12 mouse cellular contexts compared by ENCODE assay signal in the genomic region with DNA sequence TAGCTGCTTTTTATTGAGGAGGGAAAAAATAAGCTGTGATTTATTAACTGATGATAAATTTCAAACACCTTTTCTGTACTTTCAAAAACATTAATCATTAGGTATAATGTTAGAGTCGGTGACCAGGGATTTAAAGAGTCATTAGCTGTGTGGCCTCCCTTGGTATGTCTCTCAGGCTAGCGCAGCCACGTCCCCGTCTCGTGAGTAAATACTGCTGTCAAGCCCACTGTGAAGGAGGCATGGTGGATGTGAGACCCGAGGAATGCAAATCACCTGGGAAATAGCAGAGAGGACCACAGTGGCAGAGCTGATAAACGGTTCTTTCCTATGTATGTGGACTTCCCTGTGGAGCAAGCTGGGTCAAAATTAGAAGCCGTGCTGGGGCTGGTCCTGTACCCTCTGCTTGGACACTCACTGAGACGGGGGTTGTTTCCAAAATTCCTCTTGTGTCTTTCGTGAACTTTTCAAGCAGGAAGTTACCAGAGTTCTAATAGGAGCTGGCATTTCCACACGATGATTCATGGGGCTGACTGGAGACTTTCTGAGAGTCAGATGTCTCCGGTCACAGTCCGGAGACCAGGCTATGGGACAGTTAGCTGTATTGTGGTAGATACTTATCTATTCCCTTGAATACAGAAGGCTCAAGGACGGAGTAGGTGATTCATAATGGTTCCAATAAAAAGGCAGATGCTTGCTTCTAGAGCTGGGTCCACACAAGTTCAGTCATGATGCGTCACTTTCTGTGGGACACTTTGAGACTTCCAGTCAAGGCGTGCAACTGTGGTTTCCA.
A peak's percentile ranks its signal among the peaks of the same experiment; 100 is the strongest.
DNase-seq lines count a peak whose midpoint lies in the region; ATAC-seq and TF ChIP-seq lines count a peak whose summit lies in the region.
"Had no signal": no experiment of that assay in that cellular context is flagged by ENCODE, and none has a peak within 500 bp of the region (broad histone marks: within the 10 kb centered on the region; RNA-seq: fewer than 3 reads in every experiment).

No protein-coding gene starts in this region.

- no peaks in the 10 kb centered on the region for H3K9me3 ChIP-seq in liver, embryonic 15.5 days (replicated peaks)
- H3K9me3 ChIP-seq: embryonic facial prominence, embryonic 12.5 days; lung, embryonic 15.5 days had no signal

- no peak for ATAC-seq in liver, embryonic 15.5 days (ENCODE audit: insufficient read depth)
- no peak for ATAC-seq in cerebellum, adult (ENCODE audit: insufficient number of reproducible peaks, low FRiP score, low TSS enrichment)

- DNase-seq in layer of hippocampus, adult 2 months (ENCODE audit: low spot score in 2 of 2) = no peak
- DNase-seq in layer of hippocampus, adult 11-12 months (ENCODE audit: low spot score) = no peak
- peak; percentile 59 for DNase-seq in MN1 (ENCODE audit: low spot score)
- no peak for DNase-seq in retina, embryonic 14.5 days (ENCODE audit: low spot score)
- DNase-seq: cerebellum, adult 11-12 months; spleen, adult 18-20 months; thymus, postnatal 4 days had no signal

- TF ChIP-seq CTCF in layer of hippocampus, adult 2 months (conservative IDR thresholded peaks at IDR 0.05) = no peak

- no peak overlapping the region for H3K9ac ChIP-seq in liver, embryonic 15.5 days
- H3K9ac ChIP-seq: embryonic facial prominence, embryonic 12.5 days; lung, embryonic 15.5 days had no signal

- H3K36me3 ChIP-seq in liver, embryonic 15.5 days (replicated peaks) = no peaks in the 10 kb centered on the region
- H3K36me3 ChIP-seq: embryonic facial prominence, embryonic 12.5 days; lung, embryonic 15.5 days had no signal

- H3K4me2 ChIP-seq in liver, embryonic 15.5 days = peak overlapping the region; percentile 54; the same call in 1 of the 2 replicates
- H3K4me2 ChIP-seq: embryonic facial prominence, embryonic 12.5 days; lung, embryonic 15.5 days had no signal

- H3K4me3 ChIP-seq in layer of hippocampus, adult 2 months = no peak overlapping the region
- no peak overlapping the region for H3K4me3 ChIP-seq in brown adipose tissue, adult 24 weeks (ENCODE audit: insufficient read depth, low read depth, low read length)
- no peak overlapping the region for H3K4me3 ChIP-seq in liver, embryonic 15.5 days (replicated peaks)
- H3K4me3 ChIP-seq: embryonic facial prominence, embryonic 12.5 days; lung, embryonic 15.5 days had no signal

- H3K4me1 ChIP-seq in brown adipose tissue, adult 24 weeks (ENCODE audit: control insufficient read depth, insufficient read depth, insufficient read length, low read length) = peaks cover 21% of the 10 kb centered on the region
- H3K4me1 ChIP-seq in liver, embryonic 15.5 days (replicated peaks) = peaks cover 36% of the 10 kb centered on the region

- 38% methylated on average over 16 of the region's 16 CpGs for WGBS in liver, embryonic 15.5 days (ENCODE audit: insufficient replicate concordance)

- H3K27me3 ChIP-seq in liver, embryonic 15.5 days = no peaks in the 10 kb centered on the region
- H3K27me3 ChIP-seq: embryonic facial prominence, embryonic 12.5 days had no signal

- peak overlapping the region; percentile 59 for H3K27ac ChIP-seq in layer of hippocampus, adult 2 months
- peak overlapping the region; percentile 48; the same call in 1 of the 2 replicates for H3K27ac ChIP-seq in brown adipose tissue, adult 24 weeks (replicated peaks; ENCODE audit: low read depth, low read length)
- no peak overlapping the region for H3K27ac ChIP-seq in liver, embryonic 15.5 days (replicated peaks)
- H3K27ac ChIP-seq: embryonic facial prominence, embryonic 12.5 days; lung, embryonic 15.5 days had no signal
